Mouse (Mus musculus) layer of hippocampus, adult 2 months (tissue): ENCODE data around the gene Smurf1. TPM values are rescaled to one million over a fixed set of nuclear protein-coding genes. Genes with fewer than 3 reads are reported as not detected.

Experiments
- DNase-seq, 2 experiments: peaks; one replicate each; pipeline ENCODE4 v3.0.0; 2022; ENCODE audit warnings: low spot score in 2 of 2
- H3K27ac ChIP-seq: fragments of 200-600 bp; 2 replicates; pipeline ENCODE4 v1.8.1; 2022
- H3K4me3 ChIP-seq: fragments of 200-600 bp; 2 replicates; pipeline ENCODE4 v1.8.1; 2022; ENCODE audit warnings: mild to moderate bottlenecking
- CTCF ChIP-seq: fragments of 200-600 bp; conservative IDR thresholded peaks from 2 replicates; pipeline ENCODE4 v1.8.1; 2022; ENCODE audit warnings: antibody characterized with exemption, mild to moderate bottlenecking, moderate library complexity
- microRNA-seq, 2 experiments: library from miRNA; unstranded; fragments of <30 nt; microRNA quantifications; one replicate each; pipeline ENCODE4 v1.2.0; 2021
- total RNA-seq, 2 experiments: library from RNA; stranded (reverse); gene quantifications; 2 replicates each; pipeline ENCODE4 v1.2.3; 2021

The Smurf1 gene
- total RNA-seq, 2 experiments from 2014 or later: 29.2 to 30.5 TPM

DNA sequence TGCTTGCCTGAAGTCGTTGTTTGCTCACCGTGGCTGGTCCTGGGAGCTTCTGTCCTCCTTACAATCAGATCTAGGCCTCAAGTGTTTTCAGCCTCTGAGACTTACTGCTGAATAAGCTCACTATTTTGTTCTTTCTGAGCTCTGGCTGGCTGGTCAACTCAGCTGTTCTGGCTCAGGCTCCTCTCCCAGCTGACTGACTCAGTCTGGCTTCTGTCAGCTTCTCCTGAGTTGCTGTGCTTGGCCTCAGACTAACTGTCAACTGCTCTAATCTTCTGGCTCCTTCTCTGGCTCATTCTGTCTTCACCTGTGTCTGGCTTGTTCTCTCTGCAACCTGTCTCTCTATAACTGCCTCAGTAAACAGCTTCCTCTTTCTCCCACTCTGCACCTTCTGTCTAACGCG is 136.0 kb downstream of the Smurf1 start:
- H3K27ac ChIP-seq: peak overlapping the region; percentile 15; the same call in 1 of the 2 replicates
- H3K4me3 ChIP-seq: no peak overlapping the region
- DNase-seq: no peak
- no peak for TF ChIP-seq CTCF

DNA sequence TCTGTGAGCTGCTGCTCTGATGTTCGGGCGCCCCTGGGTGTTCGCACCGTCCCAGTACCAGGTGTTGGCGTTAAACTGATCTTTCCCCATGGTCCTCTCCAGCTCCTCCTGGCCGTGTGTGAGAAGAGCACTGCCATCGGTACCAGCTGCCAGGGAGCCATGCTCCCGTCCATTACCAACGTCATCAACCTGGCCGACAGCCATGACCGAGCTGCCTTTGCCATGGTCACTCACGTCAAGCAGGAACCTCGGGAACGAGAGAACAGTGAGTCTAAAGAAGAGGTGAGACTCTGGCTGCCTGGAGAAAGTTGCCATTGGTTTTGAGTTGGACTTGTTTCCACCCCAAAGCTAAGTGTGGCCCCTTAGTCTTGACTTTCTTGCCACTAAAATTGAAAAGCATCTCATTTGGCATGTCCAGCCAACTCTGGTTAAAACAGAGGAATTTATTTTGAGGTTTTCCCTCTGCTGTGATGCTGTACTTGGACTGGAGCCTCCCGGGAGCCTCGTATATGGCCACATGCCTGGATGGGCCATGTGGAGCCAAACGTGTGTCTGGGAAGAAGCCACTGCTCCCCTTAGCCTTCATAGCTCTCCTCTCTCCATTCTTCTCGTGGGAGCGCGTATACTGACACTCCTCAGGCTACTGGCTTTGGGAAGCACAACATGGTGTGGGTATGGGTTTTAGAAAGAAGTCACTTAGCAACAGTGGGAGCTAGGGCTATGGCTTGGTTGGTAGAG is 137.1 kb downstream of the Smurf1 start:
- peak overlapping the region; percentile 15; the same call in 1 of the 2 replicates for H3K27ac ChIP-seq
- DNase-seq: no peak
- no peak for TF ChIP-seq CTCF
- no peak overlapping the region for H3K4me3 ChIP-seq

Small RNA genes within 50 kb of the gene (microRNA-seq; reads per million reads assigned to microRNA genes)
- gene Mir7039: 0 to 0.32 reads per million in 2 experiments

Other genes starting within 250 kb of the Smurf1 start
- gene Tmem130, start 204.0 kb downstream of the Smurf1 start, total RNA-seq: 100 to 1,000 TPM; 126 to 132 TPM
- gene Trrap, start 198.1 kb downstream of the Smurf1 start, total RNA-seq: 100 to 1,000 TPM; 175 to 189 TPM
- not detected for gene Gm4871, start 66.9 kb upstream of the Smurf1 start, total RNA-seq
- gene 1700018F24Rik, start 77.1 kb upstream of the Smurf1 start, total RNA-seq: not detected
- gene Arpc1a, start 118.0 kb upstream of the Smurf1 start, total RNA-seq: 100 to 1,000 TPM; 252 to 255 TPM
- not detected for gene Kpna7, start 118.2 kb upstream of the Smurf1 start, total RNA-seq
- gene Arpc1b, start 148.4 kb upstream of the Smurf1 start, total RNA-seq: 10 to 100 TPM; 17.7 to 19.4 TPM
- 10 to 100 TPM; 95.2 to 97.8 TPM for gene Pdap1, start 174.4 kb upstream of the Smurf1 start, total RNA-seq
- 10 to 100 TPM; 67.4 to 73.4 TPM for gene Bud31, start 174.5 kb upstream of the Smurf1 start, total RNA-seq
- 10 to 100 TPM; 21.8 to 24.9 TPM for gene Ptcd1, start 201.3 kb upstream of the Smurf1 start, total RNA-seq
- 10 to 100 TPM; 24.8 to 24.9 TPM for gene Cpsf4, start 201.4 kb upstream of the Smurf1 start, total RNA-seq
- gene Atp5j2, start 226.2 kb upstream of the Smurf1 start, total RNA-seq: 100 to 1,000 TPM; 238 to 257 TPM
- 10 to 100 TPM; 11.6 to 12.9 TPM for gene Zkscan14, start 236.0 kb upstream of the Smurf1 start, total RNA-seq
- 10 to 100 TPM; 11.3 to 12.2 TPM for gene Zkscan5, start 238.7 kb upstream of the Smurf1 start, total RNA-seq